Mouse (Mus musculus): ENCODE data around the gene Mttp.

The Mttp gene

GRCm38 (mm10) chr3:138144642-138145171 is at the start of gene Mttp:
Gene Mttp, minus strand, starts transcription at chr3:138144968.
- peak; percentile 80 to 88 for DNase-seq

GRCm38 (mm10) chr3:138193683-138194302 is 49.0 kb upstream of the Mttp start, which contains the start of gene 4930579F01Rik:
Gene 4930579F01Rik, minus strand, starts transcription at chr3:138193825.
- DNase-seq: no peak

GRCm38 (mm10) chr3:138192260-138192659 is 47.5 kb upstream of the Mttp start:
- no peak for DNase-seq

GRCm38 (mm10) chr3:138185995-138186930 is 41.5 kb upstream of the Mttp start:
- DNase-seq: no peak

- DNase-seq: no peak
Measured at GRCm38 (mm10) chr3:138185290-138185689, 40.5 kb upstream of the Mttp start.

- DNase-seq: no peak
Measured at GRCm38 (mm10) chr3:138183371-138183770, 38.6 kb upstream of the Mttp start.

GRCm38 (mm10) chr3:138182019-138182418 is 37.3 kb upstream of the Mttp start:
- DNase-seq: no peak

- no peak for DNase-seq
Measured at GRCm38 (mm10) chr3:138175551-138175950, 30.8 kb upstream of the Mttp start.

GRCm38 (mm10) chr3:138173291-138173690 is 28.5 kb upstream of the Mttp start:
- DNase-seq: peak; percentile 9 to 20

GRCm38 (mm10) chr3:138162553-138163183 is 17.9 kb upstream of the Mttp start:
- DNase-seq: no peak

GRCm38 (mm10) chr3:138161623-138162022 is 16.9 kb upstream of the Mttp start:
- no peak for DNase-seq

GRCm38 (mm10) chr3:138156651-138157050 is 11.9 kb upstream of the Mttp start:
- no peak for DNase-seq

GRCm38 (mm10) chr3:138155062-138155461 is 10.3 kb upstream of the Mttp start:
- DNase-seq: no peak

- DNase-seq: peak in 1 of 2 experiments; percentile 20
Measured at GRCm38 (mm10) chr3:138148811-138149210, 4.0 kb upstream of the Mttp start.

GRCm38 (mm10) chr3:138144060-138144641 is 617 bp downstream of the Mttp start:
- peak; percentile 10 to 23 for DNase-seq

GRCm38 (mm10) chr3:138143315-138144059 is 1.3 kb downstream of the Mttp start, which contains the start of gene Trmt10a:
Gene Trmt10a, plus strand, starts transcription at chr3:138143448.
- peak; percentile 95 to 96 for DNase-seq

- no peak for DNase-seq
Measured at GRCm38 (mm10) chr3:138142733-138143314, 1.9 kb downstream of the Mttp start.

GRCm38 (mm10) chr3:138142052-138142732 is 2.6 kb downstream of the Mttp start:
- DNase-seq: no peak

- DNase-seq: no peak
Measured at GRCm38 (mm10) chr3:138139663-138140062, 5.1 kb downstream of the Mttp start.

- DNase-seq: peak; percentile 6 to 11
Measured at GRCm38 (mm10) chr3:138138146-138138545, 6.6 kb downstream of the Mttp start.

GRCm38 (mm10) chr3:138134528-138134927 is 10.2 kb downstream of the Mttp start:
- DNase-seq: no peak
